ENCODE assay signal across 31 mouse cellular contexts in genomic region chr14:56897475-56897874, GRCm38 (mm10).
"Had no signal": no experiment of that assay in that cellular context is flagged by ENCODE, and none has a peak within 500 bp of the region (broad histone marks: within the 10 kb centered on the region; RNA-seq: fewer than 3 reads in every experiment).

No protein-coding gene starts in this region.

- H3K9ac ChIP-seq: limb, embryonic 12.5 days; limb, embryonic 13.5 days; limb, embryonic 15.5 days; liver, embryonic 12.5 days; liver, embryonic 13.5 days; liver, embryonic 14.5 days; liver, embryonic 15.5 days; liver, postnatal 0 days; lung, embryonic 14.5 days; lung, embryonic 15.5 days; midbrain, embryonic 12.5 days; midbrain, embryonic 15.5 days; neural tube, embryonic 12.5 days had no signal

- ATAC-seq: liver, embryonic 12.5 days; liver, postnatal 0 days; lung, postnatal 0 days; midbrain, embryonic 15.5 days; midbrain, embryonic 16.5 days had no signal

- H3K27ac ChIP-seq: left cerebral cortex, adult 2 months; limb, embryonic 10.5 days; limb, embryonic 12.5 days; limb, embryonic 13.5 days; limb, embryonic 15.5 days; liver, embryonic 12.5 days; liver, embryonic 13.5 days; liver, embryonic 14.5 days; liver, embryonic 15.5 days; lung, embryonic 15.5 days; macrophage; midbrain, embryonic 10.5 days; midbrain, embryonic 12.5 days; midbrain, embryonic 15.5 days; neural tube, embryonic 12.5 days had no signal

- H3K9me3 ChIP-seq: limb, embryonic 10.5 days; limb, embryonic 12.5 days; limb, embryonic 13.5 days; limb, embryonic 15.5 days; liver, embryonic 12.5 days; liver, embryonic 13.5 days; liver, embryonic 15.5 days; lung, embryonic 15.5 days; megakaryocyte, embryonic 14.5 days; midbrain, embryonic 12.5 days; midbrain, embryonic 15.5 days; neural tube, embryonic 12.5 days had no signal

- DNase-seq: left cerebral cortex, postnatal 4 days; liver; liver, embryonic 13.5 days; liver, postnatal 0 days; lung, adult 18-20 months; lung, adult 2 months; lung, embryonic 14.5 days; lung, postnatal 10 days; lung, postnatal 14 days; lung, postnatal 36 days; lung, postnatal 4 days; midbrain, embryonic 14.5 days had no signal

- H3K4me3 ChIP-seq: left cerebral cortex, adult 2 months; limb, embryonic 10.5 days; limb, embryonic 12.5 days; limb, embryonic 13.5 days; limb, embryonic 15.5 days; liver, embryonic 12.5 days; liver, embryonic 13.5 days; liver, embryonic 15.5 days; lung, embryonic 15.5 days; megakaryocyte, embryonic 14.5 days; midbrain, embryonic 10.5 days; midbrain, embryonic 12.5 days; midbrain, embryonic 15.5 days; myocyte; neural tube, embryonic 12.5 days had no signal

- H3K4me1 ChIP-seq: limb, embryonic 10.5 days; limb, embryonic 12.5 days; limb, embryonic 13.5 days; limb, embryonic 15.5 days; lung, embryonic 15.5 days; midbrain, embryonic 10.5 days; midbrain, embryonic 12.5 days; neural tube, embryonic 12.5 days had no signal

- H3K4me2 ChIP-seq: limb, embryonic 12.5 days; limb, embryonic 13.5 days; limb, embryonic 15.5 days; liver, embryonic 11.5 days; liver, embryonic 12.5 days; liver, embryonic 13.5 days; liver, embryonic 15.5 days; lung, embryonic 14.5 days; lung, embryonic 15.5 days; midbrain, embryonic 12.5 days; midbrain, embryonic 15.5 days; neural tube, embryonic 12.5 days had no signal

- H3K27me3 ChIP-seq: limb, embryonic 12.5 days; limb, embryonic 13.5 days; limb, embryonic 15.5 days; liver, embryonic 12.5 days; liver, embryonic 13.5 days; liver, embryonic 15.5 days; lung, embryonic 15.5 days; megakaryocyte, embryonic 14.5 days; midbrain, embryonic 12.5 days; midbrain, embryonic 15.5 days; neural tube, embryonic 12.5 days had no signal
